Mouse (Mus musculus) gastrocnemius, adult 18-20 months (tissue): ENCODE measurements around the gene Ppa1. TPM values are rescaled to one million over a fixed set of nuclear protein-coding genes. Genes with fewer than 3 reads are reported as not detected.
A peak's percentile ranks its signal among the peaks of the same experiment; 100 is the strongest.

ENCODE experiments used
- DNase-seq: peaks from one replicate; pipeline ENCODE4 v3.0.0; 2021; ENCODE audit warnings: low spot score
- total RNA-seq, 2 experiments: library from RNA; stranded (reverse); gene quantifications; 2 replicates each; pipeline ENCODE4 v1.2.3; 2021

Gene Ppa1
- total RNA-seq, 2 experiments from 2014 or later: 57.6 to 68.1 TPM

DNA sequence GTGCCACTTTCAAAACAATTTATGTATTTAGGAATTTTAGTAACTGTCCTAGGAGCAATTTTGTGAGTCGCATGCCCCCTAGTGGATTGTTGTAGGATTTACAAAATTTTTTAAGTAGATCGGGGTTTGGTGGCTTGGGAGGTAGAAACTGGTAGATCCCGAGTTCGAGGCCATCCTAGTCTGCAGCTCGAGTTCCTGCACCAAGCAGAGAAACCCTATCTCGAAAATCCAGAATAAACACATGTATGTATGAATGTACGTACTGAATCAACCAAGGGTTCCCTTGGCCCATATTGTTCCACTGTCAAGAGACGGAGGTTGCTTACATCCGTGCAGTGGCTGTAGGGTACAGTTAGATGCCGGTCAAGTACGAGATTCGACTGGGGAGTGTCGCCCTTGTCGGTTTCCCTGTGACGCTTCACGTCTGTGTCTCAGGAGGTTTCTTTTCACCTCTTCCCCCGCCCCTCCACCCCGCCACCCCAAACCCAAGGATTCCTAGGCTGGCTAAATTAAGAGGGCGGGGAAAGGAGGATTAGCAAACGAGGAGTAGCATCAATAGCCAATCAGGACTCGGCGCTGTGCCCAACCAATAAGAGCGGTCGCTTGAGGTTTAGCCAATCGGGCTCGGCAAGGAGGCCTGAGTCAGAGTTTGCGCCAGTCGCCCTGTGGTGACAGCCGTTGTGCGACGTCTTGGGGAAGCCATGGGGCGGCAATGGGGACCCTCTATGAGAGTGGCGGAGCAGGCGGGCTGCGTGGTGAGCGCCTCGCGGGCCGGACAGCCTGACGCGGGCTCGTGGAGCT lies 46.7 kb downstream of the Ppa1 start, which contains the start of gene Tysnd1:
TSS of gene Tysnd1 (plus strand) at position 645 of the 801 bp plus-strand sequence.
- peak; percentile 95 for DNase-seq

DNA sequence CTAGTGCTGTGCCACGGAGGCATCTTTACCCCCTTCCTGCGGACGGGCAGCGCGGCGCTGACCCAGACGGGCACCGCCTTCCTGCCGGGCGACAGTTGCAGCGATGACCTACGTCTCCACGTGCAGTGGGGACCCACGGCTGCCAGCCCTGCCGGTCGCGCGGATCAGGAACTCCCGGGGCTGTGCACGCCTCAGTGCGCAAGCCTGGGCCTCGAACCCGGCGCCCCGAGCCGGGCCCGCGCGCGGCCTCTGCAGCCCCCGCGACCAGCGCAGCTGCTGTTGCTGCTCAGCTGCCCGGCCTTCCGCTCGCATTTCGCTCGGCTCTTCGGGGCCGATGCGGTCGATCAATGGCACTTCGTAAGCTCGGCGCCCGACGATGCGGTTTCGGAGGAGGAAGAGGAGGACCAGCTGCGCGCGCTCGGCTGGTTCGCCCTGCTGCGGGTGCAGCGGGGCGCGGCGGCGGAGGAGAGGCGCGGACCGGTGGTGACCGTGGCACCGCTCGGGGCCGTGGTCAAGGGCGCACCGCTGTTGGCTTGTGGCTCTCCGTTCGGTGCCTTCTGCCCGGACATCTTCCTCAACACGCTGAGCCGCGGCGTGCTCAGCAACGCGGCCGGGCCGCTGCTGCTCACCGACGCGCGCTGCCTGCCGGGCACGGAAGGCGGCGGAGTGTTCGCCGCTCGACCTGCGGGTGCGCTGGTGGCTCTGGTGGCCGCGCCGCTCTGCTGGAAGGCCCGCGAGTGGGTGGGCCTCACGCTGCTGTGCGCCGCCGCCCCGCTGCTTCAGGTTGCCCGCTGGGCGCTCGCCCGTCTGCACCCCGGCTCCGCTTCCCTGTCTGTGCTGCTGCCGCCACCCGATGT lies 47.6 kb downstream of the Ppa1 start:
- DNase-seq: no peak

DNA sequence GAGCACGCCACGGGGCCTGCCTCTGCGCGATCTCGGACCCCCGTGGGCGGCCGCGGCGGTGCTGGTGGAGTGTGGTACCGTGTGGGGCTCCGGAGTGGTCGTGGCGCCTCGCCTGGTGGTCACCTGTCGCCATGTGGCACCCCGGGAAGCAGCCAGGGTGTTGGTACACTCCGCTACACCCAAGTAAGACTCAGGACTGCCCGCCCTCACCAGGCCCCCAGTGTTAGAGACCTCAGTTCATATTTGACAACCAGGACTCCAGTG lies 48.1 kb downstream of the Ppa1 start:
- DNase-seq: no peak

DNA sequence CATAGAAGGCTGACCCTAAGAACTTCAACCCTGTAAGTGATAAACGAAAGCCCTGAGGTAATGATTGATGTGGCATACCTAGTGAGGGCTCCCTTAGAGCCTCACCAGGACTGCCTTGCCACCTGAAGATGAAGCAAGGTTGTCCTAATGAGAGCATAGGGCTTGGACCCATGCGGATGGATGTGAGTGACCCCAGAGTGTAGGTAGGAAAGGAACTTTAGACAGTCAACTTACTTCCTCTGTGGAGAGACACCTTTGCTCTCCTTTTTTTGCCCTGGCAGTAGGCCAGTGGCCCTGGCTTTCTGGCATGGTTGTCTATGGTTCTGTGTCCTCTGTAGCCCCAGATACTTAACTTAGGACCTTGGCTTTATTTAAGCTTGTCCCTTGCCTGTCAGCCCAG lies 48.7 kb downstream of the Ppa1 start:
- no peak for DNase-seq

DNA sequence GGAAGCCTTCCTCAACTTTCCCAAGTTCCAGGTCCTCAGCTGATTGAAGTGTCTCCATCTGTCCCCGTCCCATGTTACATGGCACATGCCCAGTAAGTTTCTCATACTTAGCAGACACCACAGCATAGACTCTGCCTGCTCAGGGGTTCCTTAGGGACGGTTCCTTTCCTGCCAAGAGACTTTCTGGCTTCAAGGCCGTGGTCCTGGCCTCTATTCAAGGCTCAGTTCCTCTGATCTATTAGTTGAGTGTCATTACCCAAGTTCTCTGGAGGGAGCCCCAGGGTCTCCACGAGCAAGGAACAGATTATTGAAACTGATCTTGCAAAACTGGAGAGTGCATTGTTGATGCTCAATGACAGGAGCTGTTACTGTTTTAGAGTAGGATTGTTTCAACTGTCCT lies 56.3 kb downstream of the Ppa1 start:
- DNase-seq: no peak

DNA sequence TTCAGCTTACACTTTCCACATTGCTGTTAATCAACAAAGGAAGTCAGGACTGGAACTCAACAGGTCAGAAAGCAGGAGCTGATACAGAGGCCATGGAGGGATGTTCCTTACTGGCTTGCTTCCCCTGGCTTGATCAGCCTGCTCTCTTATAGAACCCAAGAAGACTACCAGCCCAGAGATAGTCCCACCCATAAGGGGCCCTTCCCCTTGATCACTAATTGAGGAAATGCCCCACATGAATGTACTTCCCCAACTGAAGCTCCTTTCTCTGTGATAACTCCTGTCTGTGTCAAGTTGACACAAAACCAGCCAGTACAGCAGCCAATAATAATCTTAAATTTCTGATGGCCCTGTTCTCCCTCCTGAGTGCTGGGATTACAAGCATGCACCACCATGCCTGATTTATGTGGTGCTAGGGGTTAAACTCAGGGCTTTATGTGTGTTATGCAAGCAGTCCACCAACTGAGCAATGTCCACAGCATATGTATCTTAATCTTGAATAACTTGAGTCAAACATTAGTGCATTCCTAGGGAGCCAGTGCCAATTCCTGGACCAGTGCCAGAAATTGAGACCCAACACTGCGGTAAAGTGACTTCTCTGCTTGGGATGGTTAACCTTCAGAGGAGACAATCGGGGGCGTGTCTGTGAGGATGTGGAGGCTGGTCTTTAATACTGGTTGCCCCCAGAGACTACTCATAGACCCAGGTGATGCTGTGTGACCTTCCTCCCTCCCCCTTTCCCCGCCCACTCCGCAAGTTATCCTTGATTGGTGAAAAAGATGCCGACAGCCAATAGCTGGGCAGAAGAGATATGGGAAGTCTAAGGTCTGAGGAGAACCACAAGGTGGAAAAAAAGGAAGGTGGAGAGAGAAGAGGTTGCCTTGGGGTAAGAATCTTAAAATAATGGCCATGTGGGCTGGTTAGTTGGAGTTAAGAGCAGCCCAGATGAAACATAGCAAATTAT lies 58.3 kb downstream of the Ppa1 start:
- no peak for DNase-seq

DNA sequence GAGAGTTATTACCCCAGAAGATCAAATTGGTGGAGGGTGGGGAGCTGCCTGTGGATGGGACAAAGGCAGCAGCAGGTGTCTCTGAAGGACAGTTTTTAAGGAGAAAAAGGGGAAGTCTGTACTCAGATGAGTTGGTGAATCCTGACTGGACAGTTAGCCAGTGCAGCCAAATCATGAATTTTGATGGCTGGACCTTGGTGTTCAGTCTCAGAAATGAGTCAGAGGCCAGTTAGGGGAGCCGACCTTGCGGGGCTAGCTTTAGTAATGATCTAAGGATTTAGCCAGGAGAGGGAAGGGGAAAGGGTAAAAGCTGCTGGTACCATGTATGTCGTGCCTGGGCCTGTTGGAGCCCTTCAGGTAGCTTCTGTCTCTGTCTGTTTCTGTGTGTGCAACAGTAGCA lies 65.2 kb downstream of the Ppa1 start:
- DNase-seq: no peak

DNA sequence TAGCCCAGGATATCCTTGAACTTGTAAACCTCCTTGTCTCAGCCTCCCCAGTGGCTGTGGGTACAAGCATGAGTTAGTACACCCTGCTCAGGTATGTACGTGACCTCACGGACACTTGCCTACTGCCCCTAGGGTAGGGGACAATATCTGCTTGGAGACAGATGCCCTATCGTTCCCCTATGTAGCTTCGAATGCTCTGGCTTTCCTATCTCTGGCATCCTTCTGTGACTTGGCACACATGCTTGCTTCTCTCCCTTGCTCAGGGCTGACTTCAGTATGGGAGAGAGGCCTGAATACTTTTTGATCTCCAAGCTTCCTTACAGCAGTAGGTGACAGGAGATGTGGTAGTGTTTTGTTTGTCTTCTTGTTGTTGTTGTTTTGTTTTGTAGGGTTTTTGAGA lies 65.8 kb downstream of the Ppa1 start:
- no peak for DNase-seq

DNA sequence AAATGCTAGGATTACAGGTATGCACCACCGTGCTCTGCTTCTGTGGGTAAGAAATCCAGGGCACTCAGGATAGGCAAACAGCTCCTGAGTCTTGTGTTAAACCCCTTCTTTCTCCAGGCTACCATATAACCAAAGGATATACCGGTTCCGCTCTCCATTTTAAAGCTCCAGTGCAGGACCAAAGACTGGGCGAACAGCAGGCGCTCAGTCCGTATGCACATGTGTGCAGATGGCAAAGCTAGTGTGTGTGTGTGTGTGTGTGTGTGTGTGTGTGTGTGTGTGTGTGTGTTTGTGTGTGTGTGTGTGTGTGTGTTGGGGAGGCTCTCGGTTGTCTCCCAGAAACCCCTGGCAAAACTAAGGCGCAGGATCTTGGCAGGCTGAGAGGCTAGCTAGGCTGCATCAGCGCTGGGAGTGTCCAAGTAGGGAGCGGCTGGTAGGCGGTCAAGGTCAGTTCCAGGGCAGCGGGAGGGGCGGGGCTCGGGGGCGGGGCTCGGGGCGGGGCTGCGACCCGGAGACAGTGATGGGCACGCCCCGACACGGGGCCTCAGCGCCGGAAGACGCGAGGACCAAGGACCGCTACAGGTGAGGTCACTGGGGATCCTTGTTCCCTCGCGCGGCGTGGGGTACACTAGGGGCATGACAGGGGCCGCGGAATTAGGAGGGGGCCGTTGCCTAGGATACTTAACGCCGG lies 66.6 kb downstream of the Ppa1 start, which contains the start of gene Aifm2:
TSS of gene Aifm2 (plus strand) at position 493 of the 691 bp plus-strand sequence.
- DNase-seq: peak; percentile 72

DNA sequence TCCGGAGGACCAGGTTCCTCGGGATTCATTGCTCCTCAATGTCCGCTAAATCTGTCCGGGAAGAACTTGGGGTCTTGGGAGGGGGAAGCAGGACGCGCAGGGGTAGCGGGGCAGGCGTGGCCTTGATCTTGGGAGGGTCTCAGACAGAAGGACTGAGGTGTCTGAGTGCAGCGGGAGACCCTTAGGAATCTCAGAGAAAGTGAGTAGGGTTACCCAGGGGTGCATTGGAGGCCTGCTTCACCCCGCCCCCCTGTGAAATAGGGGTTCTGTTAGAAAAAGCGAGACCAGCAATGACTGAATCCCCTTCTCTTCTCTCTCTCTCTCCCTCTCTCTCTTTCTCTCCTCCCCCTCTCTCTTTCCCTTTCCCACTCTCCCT lies 67.1 kb downstream of the Ppa1 start:
- no peak for DNase-seq

DNA sequence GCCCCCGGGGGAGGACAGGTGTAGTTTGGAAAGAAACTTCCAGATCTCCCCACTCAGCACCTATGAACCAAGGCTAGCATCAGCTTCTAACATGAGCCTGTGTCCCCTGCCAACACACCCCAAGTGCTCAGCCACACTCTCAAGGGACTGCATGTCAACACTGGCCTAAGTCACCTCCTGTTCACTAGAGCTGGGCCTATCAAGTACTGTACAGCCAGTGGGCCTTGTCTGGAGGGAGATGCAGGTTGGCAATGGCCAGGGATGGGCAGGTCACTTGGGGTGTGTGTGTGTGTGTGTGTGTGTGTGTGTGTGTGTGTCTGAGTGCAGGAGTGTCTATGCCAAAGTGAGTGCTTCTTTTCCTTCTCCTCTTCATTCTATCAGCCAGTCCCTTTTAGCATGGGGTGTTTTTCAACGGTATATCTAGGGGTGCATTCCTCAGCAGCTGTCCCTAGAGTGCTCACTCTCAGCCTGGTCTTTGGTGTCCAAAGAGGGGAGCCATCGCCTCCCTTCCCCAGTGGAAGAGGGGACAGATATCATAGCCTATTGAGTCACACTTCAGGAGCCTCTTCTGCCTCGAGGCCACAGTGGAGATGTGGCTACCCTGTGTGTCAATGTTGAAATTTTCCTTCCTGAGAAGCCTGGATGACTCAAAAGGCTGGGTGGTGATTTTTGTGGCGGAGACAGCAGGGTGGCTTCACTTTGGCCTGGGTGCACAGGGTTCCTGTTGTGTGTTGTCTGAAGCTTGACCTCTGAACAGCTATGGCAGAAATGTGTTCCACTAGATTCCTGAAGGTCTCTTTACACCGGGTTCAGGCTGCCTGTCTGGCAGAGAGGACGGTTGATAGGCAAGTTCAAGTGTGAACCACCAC lies 67.9 kb downstream of the Ppa1 start:
- DNase-seq: no peak

DNA sequence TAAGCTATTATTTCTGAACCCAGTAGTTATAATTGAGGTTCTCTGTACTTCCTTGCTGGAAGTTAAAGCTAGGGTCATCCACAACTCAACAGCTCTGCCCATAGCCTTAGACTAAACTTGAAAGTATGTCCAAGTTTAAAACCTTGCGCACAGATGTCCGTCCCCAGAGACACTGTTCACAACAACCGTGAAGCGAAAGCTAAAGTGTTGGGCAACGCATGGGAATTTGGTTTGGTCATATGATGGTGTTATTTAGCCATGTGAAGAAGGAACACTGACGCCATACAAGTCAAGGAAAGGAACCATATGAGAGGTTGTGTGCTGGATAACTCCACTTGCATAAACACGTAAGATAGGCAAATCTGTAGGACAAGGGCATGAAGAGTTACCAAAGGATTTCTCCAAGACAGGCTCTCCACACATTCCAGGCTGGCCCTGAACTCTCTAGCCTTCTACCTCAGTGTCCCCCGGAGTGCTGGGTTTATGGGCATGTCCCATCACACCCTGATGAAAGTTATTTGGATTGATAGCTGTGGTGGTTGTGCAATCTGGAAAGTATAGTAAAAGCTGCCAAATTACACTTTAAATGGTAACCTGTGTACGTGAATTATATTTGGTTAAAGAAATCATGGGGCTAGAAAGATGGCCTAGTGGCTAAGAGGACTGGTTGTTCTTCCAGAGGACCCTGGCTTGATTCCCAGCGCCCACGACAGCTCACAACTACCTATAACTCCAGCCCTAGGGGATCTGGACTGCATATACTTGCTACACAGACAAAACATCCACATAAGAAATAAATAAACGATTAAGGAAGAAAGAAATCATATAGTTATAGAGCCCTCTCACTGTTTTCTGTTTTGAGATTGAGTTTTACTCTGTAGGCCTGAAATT lies 69.3 kb downstream of the Ppa1 start:
- no peak for DNase-seq

DNA sequence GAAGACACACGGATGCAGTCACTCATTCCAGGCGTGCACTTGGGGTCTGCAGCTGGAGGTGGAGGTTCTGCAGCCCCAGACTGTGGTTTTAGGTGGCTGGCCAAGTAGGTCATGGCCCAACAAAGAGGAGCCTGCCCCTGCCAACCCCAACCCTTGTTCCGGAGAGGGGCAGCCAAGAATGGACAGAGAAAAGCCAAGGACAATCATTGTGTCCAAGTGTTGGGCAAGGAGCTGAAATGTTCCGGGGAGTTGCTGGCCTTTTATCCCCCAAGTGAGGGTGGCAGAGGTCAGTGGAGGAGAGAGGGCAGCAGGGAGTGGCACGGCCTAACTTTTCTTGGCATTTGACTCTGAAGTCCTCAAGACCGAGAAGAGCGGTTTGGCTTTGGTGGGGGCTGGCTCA lies 72.0 kb downstream of the Ppa1 start:
- DNase-seq: no peak

DNA sequence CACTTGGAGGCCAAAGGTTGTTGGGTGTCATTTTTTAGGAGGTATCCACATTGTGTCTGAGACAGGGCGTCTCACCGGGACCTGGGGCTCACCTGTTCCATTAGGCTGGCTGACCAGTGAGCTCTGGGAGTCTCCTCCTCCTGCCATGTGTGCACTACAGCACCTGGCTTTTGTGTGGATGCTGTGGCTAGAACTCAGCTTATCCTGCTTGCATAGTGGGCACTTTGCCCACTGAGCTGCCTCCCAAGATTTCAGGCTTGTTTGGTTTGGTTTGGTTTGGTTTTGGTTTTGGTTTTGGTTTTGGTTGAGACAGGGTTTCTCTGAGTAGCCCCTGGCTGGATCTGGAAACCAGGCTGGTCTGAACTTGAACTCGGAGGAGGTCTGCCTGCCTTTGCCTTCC lies 73.9 kb downstream of the Ppa1 start:
- DNase-seq: no peak

DNA sequence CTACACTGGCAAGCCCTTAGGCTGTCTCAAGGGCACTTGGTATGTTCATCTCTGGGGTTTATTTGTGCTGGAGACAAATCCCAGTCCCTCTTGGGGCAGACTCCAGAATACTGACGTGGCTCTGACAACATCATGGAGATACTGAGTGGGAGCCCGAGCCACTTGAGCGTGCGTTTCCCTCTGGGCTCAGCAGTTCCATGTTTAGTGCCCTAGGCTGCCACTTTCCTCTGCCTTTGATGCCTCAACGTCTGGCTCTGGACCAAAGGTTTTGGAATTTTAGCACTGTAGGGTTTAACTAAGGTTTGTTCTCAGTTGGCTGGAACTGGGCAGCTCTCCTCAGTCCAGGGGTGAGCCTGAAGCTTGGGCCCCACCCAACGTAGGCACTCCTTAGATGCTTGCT lies 74.9 kb downstream of the Ppa1 start:
- no peak for DNase-seq
